Mouse (Mus musculus): Measurements from ENCODE around the gene Efr3b. TPM values are rescaled to one million over a fixed set of nuclear protein-coding genes. Genes with fewer than 3 reads are reported as not detected.
"Not testable (repeated sequence)": the region's sequence is repeated elsewhere in the genome, so short reads cannot be mapped to it uniquely, and the experiment has no call there.

The Efr3b gene
- polyA plus RNA-seq, 1 experiment from 2014 or later = 6.0 TPM

DNA sequence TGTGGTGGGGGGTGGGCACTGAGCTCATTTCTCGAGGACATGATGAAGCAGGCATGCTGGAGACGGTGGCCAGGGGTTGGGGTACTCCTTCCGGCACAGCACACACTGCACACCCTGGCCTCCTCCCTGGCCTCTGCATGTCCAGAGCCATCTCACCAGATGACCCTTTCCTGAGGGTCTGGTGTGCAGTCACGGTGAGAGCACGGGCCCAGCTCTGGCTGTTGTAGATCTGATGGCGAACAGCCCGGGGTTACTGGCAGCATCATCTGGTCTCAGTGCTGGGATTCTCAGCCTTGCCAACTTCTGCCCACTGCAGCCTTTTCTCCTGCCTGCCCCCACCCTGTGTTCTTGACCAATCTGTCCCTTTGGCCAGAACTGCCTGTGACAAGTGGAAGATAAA lies 32.6 kb downstream of the Efr3b start:
- Histone ChIP-seq H3K4me2 (no peak overlapping the region), H3K9ac (no peak overlapping the region), H3K9me3 (no peaks in the 10 kb centered on the region), H3K27me3 (no peaks in the 10 kb centered on the region), H3K36me3 (no peaks in the 10 kb centered on the region), H3K4me1 (peaks cover 8% of the 10 kb centered on the region), H3K27ac (no peak overlapping the region), H3K4me3 (no peak overlapping the region)
- ATAC-seq (ENCODE audit: insufficient number of reproducible peaks, insufficient read depth, low FRiP score, low TSS enrichment, low read depth) = no peak
- WGBS = 79% methylated on average over 7 of the region's 7 CpGs

DNA sequence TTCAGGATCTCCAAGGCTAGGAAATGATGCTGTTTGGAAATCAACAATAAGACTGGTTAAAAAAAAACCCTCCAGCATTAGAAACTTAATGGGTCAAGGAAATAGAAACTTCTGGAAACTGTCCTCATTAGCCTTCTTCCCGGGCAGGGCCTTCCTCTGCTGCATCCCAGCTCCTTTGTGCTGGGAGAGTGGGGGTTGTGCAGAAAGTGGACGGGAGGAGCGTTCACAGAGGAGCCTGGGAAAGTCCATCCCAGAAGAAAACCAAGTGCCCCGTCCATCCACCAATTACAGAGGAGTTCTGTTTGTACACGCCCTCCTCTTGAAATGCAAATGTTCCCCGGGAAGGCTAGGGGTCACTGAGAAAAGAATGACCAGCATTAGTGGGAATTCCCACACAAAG lies 34.1 kb downstream of the Efr3b start:
- ATAC-seq (ENCODE audit: insufficient number of reproducible peaks, insufficient read depth, low FRiP score, low TSS enrichment, low read depth) = no peak
- H3K9me3 ChIP-seq = no peaks in the 10 kb centered on the region
- H3K9ac ChIP-seq = no peak overlapping the region
- no peak overlapping the region for H3K4me2 ChIP-seq
- peaks cover 8% of the 10 kb centered on the region for H3K4me1 ChIP-seq
- peaks cover 3% of the 10 kb centered on the region; the same call in 1 of the 2 replicates for H3K36me3 ChIP-seq
- H3K27me3 ChIP-seq = no peaks in the 10 kb centered on the region
- 27% methylated on average over 6 of the region's 6 CpGs for WGBS
- no peak overlapping the region for H3K4me3 ChIP-seq
- no peak overlapping the region for H3K27ac ChIP-seq

DNA sequence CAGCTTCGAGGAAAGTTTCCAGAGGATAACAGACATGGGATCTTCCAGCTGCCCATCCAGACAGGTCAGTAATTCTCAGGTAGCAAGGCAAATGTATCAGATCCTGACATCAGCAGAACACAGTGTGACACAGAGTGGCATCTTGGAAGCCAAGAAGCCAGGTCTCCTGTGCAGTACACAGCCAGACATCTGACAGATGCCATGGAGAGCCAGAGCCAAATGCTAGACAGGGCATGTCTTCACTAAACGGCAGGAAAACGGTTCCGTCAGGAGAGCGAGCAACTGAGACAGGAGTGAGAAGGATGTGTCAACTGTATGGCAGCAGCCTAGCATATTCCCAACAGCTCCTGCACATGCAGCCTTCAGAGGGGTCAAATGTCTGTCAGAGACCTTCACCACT lies 38.3 kb downstream of the Efr3b start:
- peaks cover 3% of the 10 kb centered on the region; the same call in 1 of the 2 replicates for H3K36me3 ChIP-seq
- no peak overlapping the region for H3K27ac ChIP-seq
- WGBS = 90% methylated on average over 5 of the region's 5 CpGs
- no peaks in the 10 kb centered on the region for H3K9me3 ChIP-seq
- ATAC-seq (ENCODE audit: insufficient number of reproducible peaks, insufficient read depth, low FRiP score, low TSS enrichment, low read depth) = no peak
- H3K9ac ChIP-seq = no peak overlapping the region
- H3K4me1 ChIP-seq = no peaks in the 10 kb centered on the region
- no peak overlapping the region for H3K4me3 ChIP-seq
- no peak overlapping the region for H3K4me2 ChIP-seq
- H3K27me3 ChIP-seq = no peaks in the 10 kb centered on the region

DNA sequence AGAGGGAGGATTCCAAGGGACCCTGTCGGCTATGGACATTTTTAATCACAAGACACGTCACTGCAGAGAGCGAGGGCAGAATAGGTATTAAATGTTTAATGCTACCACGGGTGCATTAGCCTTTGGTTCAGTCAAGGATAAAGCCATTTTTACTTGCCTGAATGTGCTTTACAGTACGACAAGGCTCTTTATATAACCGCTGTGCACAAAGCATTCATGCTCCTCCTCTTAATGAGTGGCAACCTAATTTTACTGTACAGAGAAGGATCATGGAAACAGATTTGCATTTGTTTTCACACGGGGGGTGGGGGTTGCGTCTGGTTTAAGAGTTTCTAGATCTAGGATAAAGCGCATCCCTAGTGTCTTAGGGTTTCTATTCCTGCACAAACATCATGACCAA lies 42.0 kb downstream of the Efr3b start:
- Histone ChIP-seq H3K36me3 (peaks cover 3% of the 10 kb centered on the region; the same call in 1 of the 2 replicates), H3K4me3 (no peak overlapping the region), H3K9me3 (no peaks in the 10 kb centered on the region), H3K4me1 (no peaks in the 10 kb centered on the region), H3K9ac (no peak overlapping the region), H3K27ac (no peak overlapping the region), H3K27me3 (no peaks in the 10 kb centered on the region), H3K4me2 (no peak overlapping the region)
- no peak for ATAC-seq (ENCODE audit: insufficient number of reproducible peaks, insufficient read depth, low FRiP score, low TSS enrichment, low read depth)
- 84% methylated on average over 9 of the region's 9 CpGs for WGBS

DNA sequence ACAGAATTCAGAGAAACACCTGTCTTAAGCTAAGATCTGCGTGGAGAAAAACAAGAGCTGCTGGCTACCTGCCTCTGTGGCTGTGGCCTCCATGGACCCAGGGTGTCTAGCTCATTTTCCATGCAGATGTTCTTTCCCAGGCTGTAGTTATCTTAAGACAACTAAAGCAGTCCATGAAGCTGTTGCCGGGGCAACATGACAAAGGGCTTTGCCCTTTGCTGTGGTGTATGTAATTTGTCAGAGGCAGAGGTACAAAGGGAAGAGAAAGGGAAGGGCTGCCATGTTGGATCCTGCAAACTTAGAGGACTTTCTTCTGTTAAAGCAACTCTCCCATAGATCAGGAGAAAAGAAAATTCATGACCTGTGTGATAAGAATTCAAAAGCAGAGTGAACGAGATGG lies 47.7 kb downstream of the Efr3b start:
- no peak overlapping the region for H3K4me3 ChIP-seq
- H3K4me2 ChIP-seq = no peak overlapping the region
- H3K27ac ChIP-seq = no peak overlapping the region
- no peaks in the 10 kb centered on the region for H3K36me3 ChIP-seq
- ATAC-seq (ENCODE audit: insufficient number of reproducible peaks, insufficient read depth, low FRiP score, low TSS enrichment, low read depth) = no peak
- H3K4me1 ChIP-seq = no peaks in the 10 kb centered on the region
- no peaks in the 10 kb centered on the region for H3K9me3 ChIP-seq
- no peak overlapping the region for H3K9ac ChIP-seq
- 93% methylated on average over 3 of the region's 3 CpGs for WGBS
- no peaks in the 10 kb centered on the region for H3K27me3 ChIP-seq

- no peak for ATAC-seq (ENCODE audit: insufficient number of reproducible peaks, insufficient read depth, low FRiP score, low TSS enrichment, low read depth)
- Histone ChIP-seq H3K4me1 (no peaks in the 10 kb centered on the region), H3K4me2 (no peak overlapping the region), H3K27ac (no peak overlapping the region), H3K27me3 (no peaks in the 10 kb centered on the region), H3K36me3 (no peaks in the 10 kb centered on the region), H3K4me3 (no peak overlapping the region), H3K9me3 (no peaks in the 10 kb centered on the region), H3K9ac (no peak overlapping the region)
- whole genome bisulfite sequencing = 54% methylated on average over 2 of the region's 2 CpGs
These were observed 48.8 kb downstream of the Efr3b start for GRCm38 (mm10) chr12:3989943-3990342.

DNA sequence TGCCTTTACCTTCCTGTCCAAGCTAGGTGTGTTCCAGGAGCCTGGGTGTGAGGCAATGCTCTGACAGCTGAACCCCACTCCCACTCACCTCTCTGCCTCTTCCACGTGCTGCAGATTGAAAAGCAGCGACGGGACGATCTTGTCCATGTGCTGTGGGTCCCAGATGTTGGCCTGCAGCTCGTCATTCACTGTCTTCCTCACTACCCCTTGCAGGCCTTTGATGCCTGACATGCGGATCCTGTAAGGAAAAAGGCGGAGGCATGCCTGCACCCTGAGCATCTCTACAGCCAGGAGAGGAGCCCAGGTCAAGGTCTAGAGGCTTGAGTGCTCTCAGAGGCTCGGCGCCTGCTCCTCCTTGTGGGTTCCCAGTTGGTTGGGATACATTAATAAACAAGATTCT lies 54.3 kb downstream of the Efr3b start:
- Histone ChIP-seq H3K4me2 (no peak overlapping the region), H3K27ac (no peak overlapping the region), H3K4me3 (no peak overlapping the region), H3K4me1 (peaks cover 16% of the 10 kb centered on the region), H3K9me3 (no peaks in the 10 kb centered on the region), H3K36me3 (no peaks in the 10 kb centered on the region), H3K27me3 (0 out of 2 replicates have a peak, but pooled peaks cover 4% of the 10 kb centered on the region), H3K9ac (no peak overlapping the region)
- ATAC-seq (ENCODE audit: insufficient number of reproducible peaks, insufficient read depth, low FRiP score, low TSS enrichment, low read depth) = no peak
- 85% methylated on average over 9 of the region's 9 CpGs for WGBS

DNA sequence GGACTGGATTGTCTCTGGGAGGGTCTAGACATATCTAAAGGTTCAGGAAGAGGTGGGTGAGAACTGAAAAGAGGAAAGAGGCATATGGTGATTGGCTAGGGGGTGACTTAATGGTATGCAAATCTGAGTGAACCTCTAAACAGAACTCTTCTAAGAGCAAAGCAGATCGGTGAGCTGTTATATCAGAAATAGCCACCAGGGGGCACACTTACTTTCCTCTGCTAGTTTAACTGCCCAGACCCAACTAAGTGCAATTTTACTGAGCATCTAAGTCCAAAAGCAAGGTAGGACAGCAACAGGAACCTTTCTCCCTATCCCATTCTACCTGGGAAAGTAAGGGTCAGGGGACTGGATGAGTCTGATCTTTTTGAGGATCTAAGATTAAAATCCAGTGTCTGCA lies 55.0 kb downstream of the Efr3b start:
- no peak overlapping the region for H3K9ac ChIP-seq
- 0% methylated on average over 1 of the region's 1 CpGs for WGBS
- no peaks in the 10 kb centered on the region for H3K36me3 ChIP-seq
- H3K9me3 ChIP-seq = no peaks in the 10 kb centered on the region
- no peak for ATAC-seq (ENCODE audit: insufficient number of reproducible peaks, insufficient read depth, low FRiP score, low TSS enrichment, low read depth)
- H3K4me2 ChIP-seq = no peak overlapping the region
- peaks cover 16% of the 10 kb centered on the region for H3K4me1 ChIP-seq
- no peak overlapping the region for H3K27ac ChIP-seq
- H3K4me3 ChIP-seq = no peak overlapping the region
- H3K27me3 ChIP-seq = 0 out of 2 replicates have a peak, but pooled peaks cover 4% of the 10 kb centered on the region

GRCm38 (mm10) chr12:3982257-3982656 lies 56.5 kb downstream of the Efr3b start:
- H3K4me1 ChIP-seq = peaks cover 16% of the 10 kb centered on the region
- H3K9ac ChIP-seq = peak overlapping the region; percentile 65; the same call in 1 of the 2 replicates
- peak overlapping the region; percentile 76 for H3K4me2 ChIP-seq
- H3K36me3 ChIP-seq = peaks cover 6% of the 10 kb centered on the region; the same call in 1 of the 2 replicates
- H3K9me3 ChIP-seq = no peaks in the 10 kb centered on the region
- peak overlapping the region; percentile 53 for H3K4me3 ChIP-seq
- WGBS = 19% methylated on average over 6 of the region's 6 CpGs
- H3K27ac ChIP-seq = no peak overlapping the region
- H3K27me3 ChIP-seq = 0 out of 2 replicates have a peak, but pooled peaks cover 4% of the 10 kb centered on the region
- ATAC-seq (ENCODE audit: insufficient number of reproducible peaks, insufficient read depth, low FRiP score, low TSS enrichment, low read depth) = no peak

- under 1% methylated on average over 40 of the region's 41 CpGs for WGBS
- peak overlapping the region; percentile 71 for H3K27ac ChIP-seq
These were observed 57.2 kb downstream of the Efr3b start for GRCm38 (mm10) chr12:3981350-3982131.

DNA sequence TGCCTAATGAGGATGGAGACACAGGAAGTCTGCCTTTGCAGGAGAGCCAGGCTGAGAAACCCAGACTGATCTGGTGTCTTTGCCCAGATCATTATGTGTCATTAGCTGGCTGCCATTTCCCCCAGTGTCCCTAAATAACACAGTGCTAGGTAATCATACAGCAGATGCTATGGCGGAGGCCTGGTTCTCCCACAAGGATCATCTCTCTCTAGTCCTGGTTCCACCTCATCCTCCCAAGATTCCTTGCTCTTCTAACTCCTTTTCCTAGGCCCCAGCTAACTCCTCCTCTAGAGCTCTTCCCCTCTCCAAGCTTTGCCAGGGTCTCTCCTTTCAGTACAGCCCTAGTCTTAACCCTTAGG lies 57.7 kb downstream of the Efr3b start:
- H3K4me3 ChIP-seq = peak overlapping the region; percentile 53
- 0 out of 2 replicates have a peak, but pooled peaks cover 4% of the 10 kb centered on the region for H3K27me3 ChIP-seq
- peak overlapping the region; percentile 76 for H3K4me2 ChIP-seq
- 50% methylated on average over 1 of the region's 1 CpGs for WGBS
- peaks cover 16% of the 10 kb centered on the region for H3K4me1 ChIP-seq
- peaks cover 19% of the 10 kb centered on the region for H3K36me3 ChIP-seq
- H3K27ac ChIP-seq = peak overlapping the region; percentile 71; the same call in 1 of the 2 replicates
- H3K9ac ChIP-seq = no peak overlapping the region
- H3K9me3 ChIP-seq = no peaks in the 10 kb centered on the region
- ATAC-seq (ENCODE audit: insufficient number of reproducible peaks, insufficient read depth, low FRiP score, low TSS enrichment, low read depth) = no peak

More at GRCm38 (mm10) chr12:3981350-3982131, 57.2 kb downstream of the Efr3b start:
- Histone ChIP-seq H3K27me3 (0 out of 2 replicates have a peak, but pooled peaks cover 4% of the 10 kb centered on the region), H3K36me3 (peaks cover 13% of the 10 kb centered on the region), H3K9me3 (no peaks in the 10 kb centered on the region), H3K4me3 (peak overlapping the region; percentile 53), H3K4me2 (peak overlapping the region; percentile 76), H3K9ac (peak overlapping the region; percentile 65), H3K4me1 (peaks cover 16% of the 10 kb centered on the region)
- ATAC-seq (ENCODE audit: insufficient number of reproducible peaks, insufficient read depth, low FRiP score, low TSS enrichment, low read depth) = peak; percentile 85

DNA sequence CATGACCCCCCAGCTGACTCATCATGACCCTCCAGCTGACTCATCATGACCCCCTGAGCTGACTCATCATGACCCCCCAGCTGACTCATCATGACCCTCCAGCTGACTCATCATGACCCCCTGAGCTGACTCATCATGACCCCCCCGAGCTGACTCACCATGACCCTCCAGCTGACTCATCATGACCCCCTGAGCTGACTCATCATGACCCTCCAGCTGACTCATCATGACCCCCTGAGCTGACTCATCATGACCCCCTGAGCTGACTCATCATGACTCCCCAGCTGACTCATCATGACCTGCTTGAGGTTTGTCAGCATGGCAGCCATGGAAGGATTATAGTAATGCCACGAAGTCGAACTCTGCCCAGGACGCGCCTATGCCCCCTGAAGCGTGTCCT lies 65.5 kb downstream of the Efr3b start:
- not testable (repeated sequence) for H3K9me3 ChIP-seq; H3K4me1 ChIP-seq; ATAC-seq (ENCODE audit: insufficient number of reproducible peaks, insufficient read depth, low FRiP score, low TSS enrichment, low read depth); H3K27me3 ChIP-seq; H3K4me3 ChIP-seq; H3K4me2 ChIP-seq; H3K27ac ChIP-seq; H3K9ac ChIP-seq
- H3K36me3 ChIP-seq = peaks cover 66% of the 10 kb centered on the region
- 97% methylated on average over 6 of the region's 6 CpGs for WGBS
